Mouse (Mus musculus): ENCODE results near the gene Lbp. TPM values are rescaled to one million over a fixed set of nuclear protein-coding genes. Genes with fewer than 3 reads are reported as not detected.

Gene Lbp
- total RNA-seq, 2 experiments from 2014 or later = 5.2 to 7.1 TPM

DNA sequence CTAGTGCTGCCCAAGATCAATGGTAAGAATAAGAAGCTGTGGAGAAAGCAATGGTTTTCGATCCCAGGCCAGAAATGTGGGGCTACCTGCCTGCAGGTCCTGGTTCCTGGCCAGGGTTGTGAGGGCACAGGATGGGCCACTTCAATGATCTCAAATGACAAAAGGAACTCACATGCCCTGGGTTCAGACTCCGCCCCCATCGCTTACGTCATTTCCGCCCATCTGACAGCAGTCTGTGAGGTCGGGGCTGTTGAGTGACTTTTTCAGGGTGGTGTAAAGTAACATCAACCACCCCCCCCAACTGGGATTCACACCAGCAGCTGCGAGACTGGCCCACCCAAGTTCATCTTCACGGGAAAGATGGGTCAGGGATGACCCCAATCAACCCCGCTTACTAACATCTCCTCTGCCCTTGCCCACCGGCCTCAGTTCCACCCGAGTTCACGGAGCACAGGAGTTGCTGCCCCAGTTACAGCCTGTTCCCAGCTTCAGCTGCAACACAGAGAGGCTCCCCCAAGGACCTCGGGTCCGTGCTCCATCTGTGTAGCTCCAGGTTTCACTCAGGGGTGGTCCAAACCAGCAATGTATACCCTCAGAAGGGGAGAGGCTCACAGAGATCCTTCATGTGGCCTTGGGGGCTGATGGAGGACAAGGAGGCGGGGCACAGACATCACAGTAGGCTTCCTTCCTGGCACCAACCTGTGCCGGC is 24.6 kb upstream of the Lbp start:
- no peak for DNase-seq
- H3K4me3 ChIP-seq = no peak overlapping the region
- H3K27ac ChIP-seq = no peak overlapping the region
- TF ChIP-seq CTCF (IDR thresholded peaks at IDR 0.05) = no peak
- intact Hi-C loops (cut with DNase I) = loop anchor here (5.0 kb wide), 1 partner anchor 61 kb away; no protein-coding TSS in a partner anchor

DNA sequence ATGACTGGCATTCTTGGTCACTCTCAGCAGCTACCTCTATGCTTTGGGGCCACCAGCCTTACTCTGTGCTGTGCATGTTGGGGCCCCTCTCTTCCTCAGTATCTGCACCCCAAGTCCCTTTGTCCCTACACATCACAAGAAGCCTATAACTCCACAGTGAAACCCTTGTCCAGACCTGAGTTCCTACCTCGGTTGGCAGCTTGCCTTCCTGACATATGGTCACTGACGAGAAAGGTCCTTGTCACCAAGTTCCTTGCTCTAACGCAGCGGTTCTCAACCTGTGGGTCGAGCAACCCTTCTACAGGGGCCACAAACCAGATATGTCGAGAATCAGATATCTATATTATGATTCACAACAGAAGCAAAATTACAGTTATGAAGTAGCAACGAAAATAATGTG is 23.2 kb upstream of the Lbp start:
- no peak overlapping the region for H3K4me3 ChIP-seq
- no peak for DNase-seq
- no peak for TF ChIP-seq CTCF (IDR thresholded peaks at IDR 0.05)
- intact Hi-C loops (cut with DNase I) = loop anchor here (5.0 kb wide), 1 partner anchor 59 kb away; no protein-coding TSS in a partner anchor
- H3K27ac ChIP-seq = no peak overlapping the region

DNA sequence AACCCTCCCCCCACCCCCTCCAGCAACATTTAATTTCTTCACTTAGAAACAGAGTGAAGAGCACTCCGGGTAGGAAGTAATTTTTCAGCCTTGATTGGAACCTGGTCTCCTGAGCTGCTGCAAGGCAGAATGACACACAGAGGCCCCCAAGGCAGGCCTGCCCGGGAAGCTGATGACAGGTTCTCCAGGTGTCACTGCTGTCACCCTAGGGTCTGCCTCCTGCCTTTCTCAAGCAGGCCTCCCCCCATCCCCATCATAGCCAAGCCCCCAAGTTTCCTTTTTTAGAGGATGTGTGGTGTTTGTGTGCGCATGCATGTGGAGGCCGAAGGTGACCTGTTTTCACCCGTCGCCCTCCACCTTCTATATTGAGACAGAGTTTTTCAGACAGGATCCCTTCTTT is 22.5 kb upstream of the Lbp start:
- intact Hi-C loops (cut with DNase I) = loop anchor here (5.0 kb wide), 1 partner anchor 59 kb away; no protein-coding TSS in a partner anchor
- no peak overlapping the region for H3K4me3 ChIP-seq
- DNase-seq = no peak

DNA sequence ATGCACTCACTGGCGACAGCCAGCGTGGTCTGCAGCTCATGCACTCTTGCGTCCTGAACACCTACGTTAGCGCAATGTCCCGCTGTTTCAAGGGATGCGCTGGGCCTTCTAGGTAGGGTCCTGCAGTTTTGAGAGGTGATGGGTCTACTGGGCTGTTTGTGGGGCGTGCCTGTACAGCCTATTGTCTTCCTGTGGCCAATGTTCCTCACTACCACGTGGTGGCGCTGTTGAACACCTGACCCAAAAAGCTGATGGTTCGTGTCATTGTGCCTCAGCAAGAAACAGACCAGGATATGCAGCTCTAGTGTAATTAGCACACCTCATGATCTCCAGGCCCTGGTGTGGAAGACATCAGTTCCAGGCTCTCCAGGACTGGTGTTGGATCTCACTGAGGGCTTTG is 21.7 kb upstream of the Lbp start:
- no peak overlapping the region for H3K4me3 ChIP-seq
- intact Hi-C loops (cut with DNase I) = loop anchor here (5.0 kb wide), 1 partner anchor 58 kb away; no protein-coding TSS in a partner anchor
- H3K27ac ChIP-seq = no peak overlapping the region
- TF ChIP-seq CTCF (IDR thresholded peaks at IDR 0.05) = peak; percentile 82
- DNase-seq = peak; percentile 61

More for the DNA sequence above, 22.5 kb upstream of the Lbp start:
- no peak overlapping the region for H3K27ac ChIP-seq
- no peak for TF ChIP-seq CTCF (IDR thresholded peaks at IDR 0.05)

DNA sequence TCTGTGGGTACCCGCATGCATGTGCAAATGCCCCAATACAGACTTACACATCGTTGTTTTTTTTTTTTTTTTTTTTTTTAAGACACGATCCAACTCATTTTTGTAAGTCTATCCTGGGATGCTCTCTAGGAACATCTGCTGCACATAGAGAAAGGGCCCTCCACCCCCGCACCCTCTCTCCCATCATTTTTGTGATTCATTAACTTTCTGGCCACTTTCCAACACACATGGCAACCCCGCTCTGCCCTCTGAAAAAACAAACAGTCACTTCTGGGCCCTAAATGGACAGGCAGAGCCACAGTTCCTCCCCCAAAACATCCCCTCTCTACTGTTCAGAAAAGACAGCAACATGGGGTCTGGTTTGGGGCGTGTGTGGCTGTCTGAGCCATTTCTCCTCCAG is 20.6 kb upstream of the Lbp start:
- DNase-seq = no peak
- no peak overlapping the region for H3K4me3 ChIP-seq
- intact Hi-C loops (cut with DNase I) = no loop called here

DNA sequence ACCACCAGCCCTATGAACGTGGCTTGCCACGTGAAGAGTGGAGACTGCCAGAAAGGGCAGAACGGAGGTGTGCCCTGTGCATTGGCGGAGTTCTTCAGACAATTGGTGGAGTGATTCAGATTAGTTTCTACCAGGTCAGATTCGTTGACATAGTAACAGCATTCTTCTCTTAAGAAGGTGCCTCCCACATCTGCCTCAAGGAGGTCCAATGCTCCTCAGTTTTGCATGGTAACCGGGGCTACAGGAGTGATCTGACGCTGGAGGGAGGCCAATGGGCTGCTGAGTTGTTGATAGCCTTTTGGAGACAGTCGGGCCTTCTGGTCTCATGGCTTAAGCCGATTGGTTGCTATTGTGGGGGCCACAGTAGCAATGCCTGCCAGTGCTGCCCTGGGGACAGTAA is 10.6 kb upstream of the Lbp start:
- Histone ChIP-seq H3K4me3 (no peak overlapping the region), H3K27ac (no peak overlapping the region)
- TF ChIP-seq CTCF (IDR thresholded peaks at IDR 0.05) = no peak
- DNase-seq = no peak
- intact Hi-C loops (cut with DNase I) = no loop called here

More for the DNA sequence above, 20.6 kb upstream of the Lbp start:
- no peak for TF ChIP-seq CTCF (IDR thresholded peaks at IDR 0.05)
- no peak overlapping the region for H3K27ac ChIP-seq

DNA sequence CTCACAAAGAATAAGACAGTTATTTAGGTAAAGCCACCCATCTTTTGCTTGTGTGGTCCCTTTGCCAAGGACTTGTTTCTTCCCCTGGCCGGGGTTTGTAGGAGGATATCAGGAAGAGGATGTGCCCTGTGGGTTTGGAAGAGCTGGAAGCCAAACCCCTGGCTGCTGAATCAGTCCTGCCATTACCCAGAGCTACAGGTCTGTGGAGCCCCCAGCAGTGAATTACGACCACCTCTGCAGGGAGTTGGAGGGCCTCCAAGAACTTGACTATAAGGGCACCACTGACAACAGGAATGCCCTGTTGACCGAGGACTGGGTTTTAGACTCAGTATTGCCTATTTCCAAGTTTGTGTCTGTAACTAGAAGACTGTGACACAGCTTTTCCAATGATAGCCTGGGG is 7.1 kb upstream of the Lbp start:
- no peak for DNase-seq
- TF ChIP-seq CTCF (IDR thresholded peaks at IDR 0.05) = no peak
- Histone ChIP-seq H3K4me3 (no peak overlapping the region), H3K27ac (no peak overlapping the region)
- intact Hi-C loops (cut with DNase I) = no loop called here

DNA sequence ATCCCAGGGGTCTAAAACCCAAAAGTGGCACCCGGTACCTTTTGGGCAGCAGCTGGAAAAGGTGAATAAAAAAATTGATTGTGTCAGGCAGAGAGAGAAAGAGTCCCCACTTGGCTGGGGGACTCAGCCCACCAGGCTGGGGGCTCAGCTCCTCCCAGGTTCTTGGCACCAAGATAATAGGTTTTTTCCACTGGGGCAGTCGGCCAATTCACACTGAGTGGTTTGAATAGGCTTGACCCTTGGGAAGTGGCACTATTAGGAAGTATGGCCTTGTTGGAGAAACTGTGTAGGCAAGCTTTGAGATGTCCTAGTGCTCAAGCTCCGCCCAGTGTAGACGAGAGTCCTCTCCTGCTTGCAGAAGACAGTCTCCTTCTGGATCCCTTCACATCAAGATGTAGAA is 6.6 kb upstream of the Lbp start:
- Histone ChIP-seq H3K4me3 (no peak overlapping the region), H3K27ac (no peak overlapping the region)
- intact Hi-C loops (cut with DNase I) = no loop called here
- no peak for TF ChIP-seq CTCF (IDR thresholded peaks at IDR 0.05)
- no peak for DNase-seq

DNA sequence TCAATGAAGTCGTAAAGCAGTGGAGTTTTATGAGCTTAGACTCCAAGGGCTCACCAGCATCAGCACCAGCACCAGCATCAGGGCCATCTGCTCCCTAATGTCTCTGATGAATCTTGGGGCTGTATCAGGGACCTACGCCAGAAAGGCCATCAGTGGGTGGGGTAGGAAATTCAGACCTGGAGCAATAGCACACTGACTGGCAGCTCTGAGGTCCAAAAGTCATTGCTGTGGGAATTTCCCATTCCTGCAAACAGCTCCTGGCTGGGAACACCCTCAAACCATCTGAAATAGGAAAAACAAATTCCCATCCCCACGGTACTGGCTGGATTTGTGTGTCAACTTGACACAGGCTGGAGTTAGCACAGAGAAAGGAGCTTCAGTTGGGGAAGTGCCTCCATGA is 3.5 kb upstream of the Lbp start:
- H3K4me3 ChIP-seq = no peak overlapping the region
- TF ChIP-seq CTCF (IDR thresholded peaks at IDR 0.05) = no peak
- peak overlapping the region; percentile 20; the same call in 1 of the 2 replicates for H3K27ac ChIP-seq
- peak; percentile 59 for DNase-seq
- intact Hi-C loops (cut with DNase I) = no loop called here

DNA sequence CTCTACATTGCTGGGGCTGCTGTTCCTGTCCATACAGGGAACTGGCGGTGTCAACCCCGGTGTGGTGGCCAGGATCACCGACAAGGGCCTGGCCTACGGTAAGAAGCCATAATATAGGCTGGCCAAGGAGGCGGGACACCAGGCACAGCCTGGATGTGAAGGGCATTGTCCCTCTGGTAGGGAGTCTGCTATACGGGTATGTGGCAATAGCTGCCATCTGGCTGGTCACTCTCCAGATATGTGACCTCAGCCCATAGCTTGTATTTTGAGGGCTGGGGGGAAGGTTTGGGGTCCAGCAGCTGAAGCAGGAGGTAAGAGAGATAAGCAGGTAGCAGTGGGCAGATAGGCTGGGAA is 380 bp downstream of the Lbp start:
- DNase-seq = no peak
- Histone ChIP-seq H3K27ac (peak overlapping the region; percentile 80), H3K4me3 (peak overlapping the region; percentile 66)
- intact Hi-C loops (cut with DNase I) = no loop called here
- no peak for TF ChIP-seq CTCF (IDR thresholded peaks at IDR 0.05)

DNA sequence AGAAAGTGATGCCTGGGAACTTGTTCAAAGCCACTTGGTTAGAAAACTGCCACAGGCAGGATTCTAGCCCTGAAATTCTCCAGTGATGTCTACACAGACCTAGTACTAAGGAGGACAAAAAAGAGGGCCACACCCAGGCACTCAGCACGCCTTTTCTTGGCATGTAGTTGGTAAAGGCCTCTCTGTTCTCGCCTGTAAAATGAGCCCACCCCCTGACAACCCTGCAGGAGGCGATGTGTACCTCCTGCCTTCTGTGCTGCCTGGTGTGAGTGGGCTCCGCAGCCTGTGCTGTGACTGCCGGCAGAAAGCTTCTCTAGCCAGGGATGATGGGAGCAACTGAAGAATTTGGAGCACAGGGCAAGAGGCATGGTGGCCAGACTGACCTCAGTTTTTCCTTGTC is 2.0 kb downstream of the Lbp start:
- H3K27ac ChIP-seq = peak overlapping the region; percentile 80
- no peak for DNase-seq

DNA sequence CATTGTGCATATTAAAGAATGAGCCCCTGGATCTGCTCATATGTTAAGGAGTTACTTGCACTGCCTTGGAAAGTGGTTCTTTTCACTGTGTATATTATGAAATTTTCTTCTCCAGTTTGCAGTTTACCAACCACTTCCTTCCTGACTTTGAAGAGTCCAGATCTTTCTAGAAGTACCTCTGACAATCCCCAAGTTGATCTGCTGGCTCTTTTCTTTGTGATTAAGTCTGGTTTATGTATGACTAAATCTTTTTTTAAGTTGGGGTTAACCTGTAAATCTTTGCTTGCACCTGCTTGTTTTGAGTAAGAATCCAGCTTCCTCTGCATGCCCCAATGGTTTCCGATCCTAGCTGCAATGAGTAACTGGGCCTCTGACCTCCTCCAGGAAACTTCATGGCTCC is 6.8 kb downstream of the Lbp start:
- Histone ChIP-seq H3K27ac (no peak overlapping the region), H3K4me3 (no peak overlapping the region)
- intact Hi-C loops (cut with DNase I) = no loop called here
- no peak for DNase-seq
- TF ChIP-seq CTCF (IDR thresholded peaks at IDR 0.05) = no peak

More for the DNA sequence above, 2.0 kb downstream of the Lbp start:
- H3K4me3 ChIP-seq = peak overlapping the region; percentile 66
- no peak for TF ChIP-seq CTCF (IDR thresholded peaks at IDR 0.05)
- intact Hi-C loops (cut with DNase I) = no loop called here

DNA sequence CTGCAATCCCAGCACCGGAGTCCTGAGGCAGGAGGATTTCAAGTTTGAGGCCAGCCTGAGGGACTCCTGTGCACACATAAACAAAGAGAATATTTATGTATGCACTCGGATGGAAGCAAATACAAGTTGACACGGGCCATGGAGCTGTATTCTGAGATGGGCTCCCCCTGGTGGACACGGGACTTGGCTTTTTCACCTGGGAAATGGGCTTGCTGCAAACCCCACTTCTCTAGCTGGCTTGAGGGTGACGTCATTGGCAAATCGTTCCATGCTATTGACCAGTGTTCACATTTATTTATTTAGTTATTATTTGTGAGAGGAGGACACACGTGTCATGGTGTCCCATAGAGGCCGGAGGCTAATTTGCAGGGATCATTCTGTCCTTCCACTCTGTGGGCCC is 10.1 kb downstream of the Lbp start:
- Histone ChIP-seq H3K4me3 (no peak overlapping the region), H3K27ac (no peak overlapping the region)
- TF ChIP-seq CTCF (IDR thresholded peaks at IDR 0.05) = peak; percentile 37; the same call in 1 of the 2 replicates
- intact Hi-C loops (cut with DNase I) = no loop called here
- no peak for DNase-seq

DNA sequence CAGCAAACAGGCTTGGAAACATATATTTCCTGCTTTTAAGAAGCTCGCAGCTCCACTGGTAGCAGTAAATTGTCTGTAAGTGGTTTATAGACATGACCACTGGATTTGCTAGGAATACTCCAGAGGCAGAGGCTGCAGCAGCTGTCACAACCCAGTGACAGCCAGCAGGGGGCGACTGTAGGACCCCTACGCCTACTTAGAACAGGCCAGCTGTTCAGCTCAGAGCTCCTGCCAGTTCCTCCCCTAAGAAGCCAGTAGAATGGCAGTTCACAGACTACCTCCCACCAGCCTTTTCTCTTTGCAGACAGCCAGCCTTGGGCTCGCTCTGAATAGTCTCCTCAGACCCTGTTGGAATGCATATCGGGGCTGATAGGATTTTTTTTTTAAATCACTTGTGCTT is 10.7 kb downstream of the Lbp start:
- DNase-seq = peak; percentile 76

More for the DNA sequence above, 10.7 kb downstream of the Lbp start:
- Histone ChIP-seq H3K4me3 (no peak overlapping the region), H3K27ac (no peak overlapping the region)
- TF ChIP-seq CTCF (IDR thresholded peaks at IDR 0.05) = peak; percentile 70
- intact Hi-C loops (cut with DNase I) = no loop called here

Measured in gastrocnemius, adult 2 months (tissue).